Mouse (Mus musculus) adrenal gland, adult 2 months (tissue): ENCODE results near the gene Bysl. TPM values are rescaled to one million over a fixed set of nuclear protein-coding genes. Genes with fewer than 3 reads are reported as not detected.
A peak's percentile ranks its signal among the peaks of the same experiment; 100 is the strongest.
"Not testable (repeated sequence)": the region's sequence is repeated elsewhere in the genome, so short reads cannot be mapped to it uniquely, and the experiment has no call there.

Source experiments
- DNase-seq: peaks from one replicate; pipeline ENCODE4 v3.0.0; 2021
- long read RNA-seq: library from polyadenylated mRNA; stranded (forward); transcript quantifications from one replicate; pipeline ENCODE4 v2.0.0, GENCODE M21; 2021
- polyA plus RNA-seq: library from polyadenylated mRNA; depleted of rRNA; stranded (reverse); fragments of >200 nt; gene quantifications from 2 replicates; pipeline ENCODE4 v1.2.3, GENCODE M21; 2012; rRNA removed
- total RNA-seq, 2 experiments: library from RNA; stranded (reverse); gene quantifications; 2 replicates each; pipeline ENCODE4 v1.2.3; 2021

The Bysl gene
- total RNA-seq (10 to 100 TPM; 17.6 to 22.5 TPM), polyA plus RNA-seq (9.4 and 11.7 TPM in 2 replicates)
- long read RNA-seq, transcript Bysl-201 (7 exons, 3,854 nt): major isoform, 27 of 28 reads
- long read RNA-seq, partial matches to known transcripts: 1 of 28 reads
- long read RNA-seq, other reads (novel, unspliced or antisense): 0 of 28 reads

GRCm38 (mm10) chr17:47610849-47611660 lies at the start of gene Bysl, which contains the start of the genes Med20 and Gm20517:
Gene Bysl (minus strand): TSS chr17:47611492.
Gene Med20 (plus strand): TSS chr17:47611582.
Gene Gm20517 (plus strand): TSS chr17:47611589.
- DNase-seq: peak; percentile 96

- no peak for DNase-seq
Measured at GRCm38 (mm10) chr17:47658741-47659243, 47.5 kb upstream of the Bysl start.

- no peak for DNase-seq
Measured at GRCm38 (mm10) chr17:47657901-47658300, 46.6 kb upstream of the Bysl start.

- no peak for DNase-seq
Measured at GRCm38 (mm10) chr17:47655697-47656096, 44.4 kb upstream of the Bysl start.

GRCm38 (mm10) chr17:47654346-47654745 lies 43.1 kb upstream of the Bysl start:
- DNase-seq: not testable (repeated sequence)

GRCm38 (mm10) chr17:47651953-47652352 lies 40.7 kb upstream of the Bysl start:
- no peak for DNase-seq

- DNase-seq: no peak
Measured at GRCm38 (mm10) chr17:47648966-47649365, 37.7 kb upstream of the Bysl start.

GRCm38 (mm10) chr17:47646683-47647082 lies 35.4 kb upstream of the Bysl start:
- peak; percentile 46 for DNase-seq

GRCm38 (mm10) chr17:47642992-47643391 lies 31.7 kb upstream of the Bysl start:
- no peak for DNase-seq

- no peak for DNase-seq
Measured at GRCm38 (mm10) chr17:47633999-47634770, 22.9 kb upstream of the Bysl start.

- no peak for DNase-seq
Measured at GRCm38 (mm10) chr17:47632181-47632840, 21.0 kb upstream of the Bysl start.

- no peak for DNase-seq
Measured at GRCm38 (mm10) chr17:47630678-47631065, 19.4 kb upstream of the Bysl start, which contains the start of gene Usp49. Gene Usp49 (plus strand): TSS chr17:47630690.

- DNase-seq: no peak
Measured at GRCm38 (mm10) chr17:47629717-47630677, 18.7 kb upstream of the Bysl start.

GRCm38 (mm10) chr17:47628851-47629676 lies 17.8 kb upstream of the Bysl start:
- peak; percentile 97 for DNase-seq

GRCm38 (mm10) chr17:47627791-47628190 lies 16.5 kb upstream of the Bysl start:
- no peak for DNase-seq

GRCm38 (mm10) chr17:47626031-47626430 lies 14.7 kb upstream of the Bysl start:
- DNase-seq: no peak

GRCm38 (mm10) chr17:47625088-47625487 lies 13.8 kb upstream of the Bysl start:
- DNase-seq: no peak

- not testable (repeated sequence) for DNase-seq
Measured at GRCm38 (mm10) chr17:47624572-47624971, 13.3 kb upstream of the Bysl start.

- DNase-seq: no peak
Measured at GRCm38 (mm10) chr17:47622912-47623554, 11.7 kb upstream of the Bysl start.
